Mouse (Mus musculus) heart, adult 2 months (tissue): ENCODE measurements around the gene Speer4d.
"Not testable (repeated sequence)": the region's sequence is repeated elsewhere in the genome, so short reads cannot be mapped to it uniquely, and the experiment has no call there.

ENCODE experiments used
- CTCF ChIP-seq: fragments of 200-600 bp; IDR thresholded peaks from 2 replicates; pipeline ENCODE4 v1.8.1; 2022; ENCODE audit warnings: antibody characterized with exemption, mild to moderate bottlenecking, moderate library complexity
- POLR2A ChIP-seq: fragments of 200-500 bp; IDR thresholded peaks from 2 replicates; pipeline ENCODE4 v1.6.1; 2011; ENCODE audit warnings: mild to moderate bottlenecking, low read depth, low read length, control low read depth; ENCODE audit not compliant: insufficient read depth

DNA sequence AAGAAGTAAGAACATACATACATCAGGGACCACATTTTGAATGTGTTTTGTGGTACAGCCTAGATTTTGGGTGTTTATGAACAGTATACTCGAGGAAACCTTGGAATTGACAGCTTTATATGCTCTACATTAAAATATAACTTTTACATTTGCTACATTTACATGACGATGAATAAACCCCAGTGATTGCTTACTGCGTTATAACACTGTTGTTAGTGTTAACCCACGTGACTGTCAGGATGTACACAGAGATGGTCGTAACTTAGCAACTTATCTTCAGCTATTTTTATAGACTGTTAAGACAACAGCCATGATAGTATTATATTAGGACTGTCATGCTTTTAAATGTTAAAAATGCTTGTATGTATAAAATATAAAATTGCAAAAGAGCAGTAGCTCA lies 17.4 kb upstream of the Speer4d start:
- TF ChIP-seq POLR2A, CTCF: not testable (repeated sequence)
